In the genomic region with DNA sequence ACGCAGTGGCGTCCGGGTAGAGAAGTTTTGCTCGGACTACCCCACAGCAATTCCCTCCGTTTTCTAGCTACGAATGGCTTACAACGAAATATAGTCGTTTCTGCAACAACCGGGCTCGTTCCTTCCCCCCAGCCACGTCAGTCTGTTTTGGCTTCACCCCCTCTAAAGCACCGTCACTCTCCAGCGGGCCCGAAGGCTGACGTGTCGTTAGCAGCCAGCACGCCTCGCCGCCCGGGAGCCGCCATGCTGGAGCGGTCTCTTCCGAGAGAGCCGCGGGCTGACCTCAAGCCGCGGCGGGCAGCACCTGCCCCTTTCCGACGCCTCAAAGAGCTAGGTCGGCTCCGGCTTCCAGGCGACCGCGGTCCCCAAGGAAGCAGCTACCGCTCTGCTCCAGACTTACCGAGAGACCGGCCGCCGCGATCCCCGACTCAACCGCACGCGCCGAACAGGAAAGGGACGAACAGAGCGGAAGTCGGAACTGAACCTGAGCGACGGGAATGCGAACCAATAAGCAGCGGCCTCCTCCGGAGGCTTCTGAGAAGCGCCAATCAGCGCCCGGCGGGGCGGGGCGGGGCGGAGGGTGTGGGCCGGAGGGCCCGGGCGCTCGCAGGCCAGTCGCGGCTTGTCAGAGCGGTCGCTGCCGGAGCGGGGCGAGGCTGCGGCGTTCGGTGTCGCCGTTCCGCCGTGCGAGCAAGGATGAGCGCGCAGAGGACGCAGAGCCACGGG, we compare ENCODE assay signal across 7 mouse cellular contexts. TPM values are rescaled to one million over a fixed set of nuclear protein-coding genes. Genes with fewer than 3 reads are reported as not detected.
DNase-seq lines count a peak whose midpoint lies in the region; ATAC-seq lines count a peak whose summit lies in the region.

Gene Rpl36al, minus strand, starts transcription at position 501 of the 726 bp plus-strand sequence.
Gene Mgat2, plus strand, starts transcription at position 575 of the 726 bp plus-strand sequence.

- ATAC-seq in intestine, embryonic 15.5 days = peak; percentile 99

- intact Hi-C loops in gastrocnemius, postnatal 36 days (cut with DNase I) = no loop called here
- intact Hi-C loops in left cerebral cortex, postnatal 25 days (cut with DNase I) = loop anchor here (1.0 kb wide), 1 partner anchor 14 kb away; the partner anchor contains the start of gene Gm49383

- H3K4me3 ChIP-seq in intestine, embryonic 15.5 days (replicated peaks) = peak within 1 kb of the TSS; percentile 82
- peak within 1 kb of the TSS; percentile 87 for H3K4me3 ChIP-seq in midbrain, embryonic 10.5 days

- H3K27me3 ChIP-seq in intestine, embryonic 15.5 days (replicated peaks) = no peaks in the 10 kb centered on the region
- H3K27me3 ChIP-seq in midbrain, embryonic 10.5 days (ENCODE audit: low read depth, poor library complexity, severe bottlenecking) = no peaks in the 10 kb centered on the region

- DNase-seq in adrenal gland, adult 2 months = peak; percentile 99
- peak; percentile 97 for DNase-seq in embryo, embryonic 11.5 days (ENCODE audit: low read depth, low spot score)
- DNase-seq in gastrocnemius, postnatal 36 days = peak; percentile 98 to 99
- peak; percentile 99 for DNase-seq in left cerebral cortex, postnatal 25 days (ENCODE audit: low spot score in 2 of 2)
- DNase-seq in midbrain, embryonic 10.5 days (ENCODE audit: low spot score) = peak; percentile 96
- DNase-seq in right cerebral cortex, postnatal 4 days = peak; percentile 100

- H3K9ac ChIP-seq in intestine, embryonic 15.5 days = peak within 1 kb of the TSS; percentile 92

- H3K4me2 ChIP-seq in intestine, embryonic 15.5 days (replicated peaks) = peak within 1 kb of the TSS; percentile 90

- H3K27ac ChIP-seq in intestine, embryonic 15.5 days = peak within 1 kb of the TSS; percentile 88
- H3K27ac ChIP-seq in midbrain, embryonic 10.5 days (replicated peaks) = peak within 1 kb of the TSS; percentile 94

- H3K9me3 ChIP-seq in intestine, embryonic 15.5 days = no peaks in the 10 kb centered on the region
- no peaks in the 10 kb centered on the region for H3K9me3 ChIP-seq in midbrain, embryonic 10.5 days (replicated peaks)

- no peaks in the 10 kb centered on the region for H3K36me3 ChIP-seq in intestine, embryonic 15.5 days
- H3K36me3 ChIP-seq in midbrain, embryonic 10.5 days = peaks cover 45% of the 10 kb centered on the region

- under 1% methylated on average over 84 of the region's 84 CpGs for WGBS in intestine, embryonic 15.5 days
- under 1% methylated on average over 84 of the region's 84 CpGs for WGBS in midbrain, embryonic 10.5 days

- H3K4me1 ChIP-seq in intestine, embryonic 15.5 days (replicated peaks) = peaks cover 10% of the 10 kb centered on the region; the same call in 1 of the 2 replicates
- H3K4me1 ChIP-seq in midbrain, embryonic 10.5 days = peaks cover 33% of the 10 kb centered on the region

RNA-seq across cellular contexts. Expression of gene Rpl36al, which starts in this region (rescaled TPM):
- 100 to 1,000 TPM; 629 to 634 TPM for total RNA-seq in adrenal gland, adult 2 months (2021)
- 14.6 and 16.0 TPM in 2 replicates for polyA plus RNA-seq in adrenal gland, adult 2 months (2012; rRNA removed)
- 100 to 1,000 TPM; 256 to 308 TPM for total RNA-seq in gastrocnemius, postnatal 36 days (2021)
- polyA plus RNA-seq in intestine, embryonic 15.5 days (2015; fragmentation: Nextera tagmentation; extraction: Ambion mirVana) = 720 and 763 TPM in 2 replicates
- total RNA-seq in left cerebral cortex, postnatal 25 days (2021) = 100 to 1,000 TPM; 180 to 187 TPM
- 467 and 542 TPM in 2 replicates for polyA plus RNA-seq in midbrain, embryonic 10.5 days (2016; fragmentation: Nextera tagmentation; extraction: Ambion mirVana)

RNA-seq across cellular contexts. Expression of gene Mgat2, which starts in this region (rescaled TPM):
- total RNA-seq in adrenal gland, adult 2 months (2021) = 10 to 100 TPM; 45.6 to 60.8 TPM
- 26.7 and 29.5 TPM in 2 replicates for polyA plus RNA-seq in adrenal gland, adult 2 months (2012; rRNA removed)
- 1 to 10 TPM; 6.5 to 7.7 TPM for total RNA-seq in gastrocnemius, postnatal 36 days (2021)
- polyA plus RNA-seq in intestine, embryonic 15.5 days (2015; fragmentation: Nextera tagmentation; extraction: Ambion mirVana) = 52.8 and 58.7 TPM in 2 replicates
- 10 to 100 TPM; 26.5 to 30.4 TPM for total RNA-seq in left cerebral cortex, postnatal 25 days (2021)
- 32.6 and 34.3 TPM in 2 replicates for polyA plus RNA-seq in midbrain, embryonic 10.5 days (2016; fragmentation: Nextera tagmentation; extraction: Ambion mirVana)

Comparison
In these comparisons a context has a peak if more than half of its experiments do, and no peak if none do; other contexts are left out.
1. Peak in every context shown above with its lines: DNase-seq, ATAC-seq, H3K4me3 ChIP-seq and H3K27ac ChIP-seq.
2. RNA of gene Rpl36al (polyA plus RNA-seq): 720 to 763 TPM in intestine, embryonic 15.5 days and 467 to 542 TPM in midbrain, embryonic 10.5 days; 14.6 to 16.0 TPM in adrenal gland, adult 2 months; every median in the first group is over 10 times any median in the second.